Mouse (Mus musculus): ENCODE data around the gene Pelo. TPM values are rescaled to one million over a fixed set of nuclear protein-coding genes. Genes with fewer than 3 reads are reported as not detected.

Pelo gene
- polyA plus RNA-seq, 1 experiment: 39.0 TPM

Other genes with a start within 250 kb of the Pelo start
- gene Itga2, start 158.1 kb downstream of the Pelo start, polyA plus RNA-seq (2012; rRNA removed): 4.7 and 5.4 TPM in 2 replicates
- gene Gm49395, start 11.7 kb upstream of the Pelo start, polyA plus RNA-seq (2012; rRNA removed): 10.2 and 13.1 TPM in 2 replicates
- 48.4 and 68.4 TPM in 2 replicates for gene Itga1, start 11.8 kb upstream of the Pelo start, polyA plus RNA-seq (2012; rRNA removed)

All from urinary bladder, adult 2 months (tissue).